Mouse (Mus musculus): Measurements from ENCODE around the gene Fbxl13. TPM values are rescaled to one million over a fixed set of nuclear protein-coding genes. Genes with fewer than 3 reads are reported as not detected.

The Fbxl13 gene
- polyA plus RNA-seq, 1 experiment = 1.8 TPM

DNA sequence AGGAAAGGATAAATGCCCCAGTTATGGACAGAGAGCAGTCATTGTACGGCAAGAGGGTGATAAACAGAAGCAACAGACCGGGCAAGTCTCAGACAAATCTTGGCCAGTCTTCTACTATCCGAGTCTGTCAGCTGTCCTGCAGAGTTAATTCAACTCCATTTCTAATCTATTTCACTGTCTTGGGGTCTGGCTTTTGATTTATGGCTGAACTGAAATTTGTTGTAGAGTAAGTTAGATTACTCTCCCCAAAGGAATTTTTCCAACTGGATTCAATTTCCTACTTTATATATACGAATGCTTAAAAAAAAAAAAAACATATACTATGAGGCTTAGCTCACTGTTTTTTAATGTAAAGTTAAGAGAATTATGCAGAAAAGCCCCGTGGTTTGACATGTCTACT is 158.6 kb downstream of the Fbxl13 start:
- DNase-seq (ENCODE audit: low spot score) = no peak

GRCm38 (mm10) chr5:21485197-21485829 is 160.1 kb downstream of the Fbxl13 start:
- no peak for DNase-seq (ENCODE audit: low spot score)

DNA sequence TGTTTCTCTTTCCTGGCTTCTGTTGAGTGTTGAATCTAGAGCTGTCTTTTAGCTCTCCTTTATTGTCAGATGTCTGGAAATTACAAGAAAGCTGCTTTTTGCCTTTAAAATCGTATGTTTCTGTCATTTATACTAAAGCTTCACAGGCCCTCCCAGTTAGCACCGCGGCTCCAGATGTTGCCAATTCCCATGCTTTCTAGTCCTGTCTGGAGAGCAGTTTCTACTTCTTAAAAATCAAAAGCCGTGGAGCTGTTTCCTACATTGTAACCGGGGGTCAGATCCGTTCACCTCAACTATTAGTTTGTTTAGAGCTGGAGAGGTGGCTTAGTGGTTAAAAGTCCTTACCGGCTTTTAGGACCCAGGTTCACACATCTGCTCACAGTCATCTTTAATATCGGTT is 162.2 kb downstream of the Fbxl13 start:
- no peak for DNase-seq (ENCODE audit: low spot score)

DNA sequence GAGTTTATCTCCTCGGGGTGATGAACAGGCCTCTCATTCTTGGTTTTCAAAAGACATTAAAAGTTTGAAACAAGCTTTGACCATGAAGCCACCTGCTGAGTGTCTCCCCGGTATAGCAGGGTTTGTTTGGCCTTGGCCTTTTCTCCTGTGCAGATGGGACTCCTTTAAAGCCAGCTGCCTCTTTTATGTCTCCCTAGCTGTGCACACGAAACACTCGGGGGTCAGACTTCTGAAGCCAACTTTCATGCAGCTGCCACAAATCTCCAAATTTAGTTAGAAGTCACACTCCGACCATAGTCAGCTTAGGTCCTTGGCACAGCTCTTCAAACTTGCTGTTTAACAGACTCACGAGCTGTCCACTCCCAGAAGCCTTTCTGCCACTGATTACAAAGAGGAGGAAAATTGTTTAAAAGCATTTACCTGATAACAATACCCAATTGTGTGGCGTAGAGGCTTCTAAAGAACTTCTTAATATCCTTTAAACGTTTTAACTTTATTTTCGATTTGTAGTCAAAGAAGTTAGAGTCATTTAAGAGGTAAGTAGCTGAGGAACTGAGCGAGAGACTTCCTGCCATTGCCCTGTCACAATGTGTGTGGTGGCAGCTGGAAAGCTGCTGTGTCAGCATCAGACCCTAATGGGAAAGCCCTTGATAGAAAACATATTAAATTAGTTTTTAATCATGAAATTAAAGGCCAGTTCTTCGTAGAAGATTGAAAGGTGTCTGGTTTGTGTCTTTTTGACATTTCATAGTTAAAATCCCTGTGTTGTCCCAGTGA is 162.8 kb downstream of the Fbxl13 start:
- no peak for DNase-seq (ENCODE audit: low spot score)

GRCm38 (mm10) chr5:21481521-21481920 is 163.9 kb downstream of the Fbxl13 start:
- DNase-seq (ENCODE audit: low spot score) = no peak

- no peak for DNase-seq (ENCODE audit: low spot score)
Observed at GRCm38 (mm10) chr5:21479746-21480145, 165.7 kb downstream of the Fbxl13 start.

DNA sequence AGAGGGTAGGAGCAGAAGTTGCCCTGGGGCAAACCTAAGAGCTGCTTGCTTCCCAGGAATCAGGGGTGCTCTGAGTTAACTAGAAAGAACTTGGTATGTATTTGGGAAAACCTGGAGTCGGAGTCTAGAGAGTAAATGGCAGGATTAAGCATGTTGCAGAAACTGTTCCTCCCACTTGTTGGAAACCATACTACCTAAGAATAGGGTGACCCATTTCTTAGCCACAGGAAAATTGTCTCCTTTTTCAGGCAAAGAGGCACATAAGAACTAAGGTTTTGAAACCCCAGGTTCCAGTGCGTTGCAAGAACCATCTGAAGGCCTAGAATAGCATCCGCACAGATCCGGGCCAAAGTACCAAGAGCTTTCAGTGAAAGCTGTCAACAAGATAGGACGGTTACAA is 167.0 kb downstream of the Fbxl13 start:
- DNase-seq (ENCODE audit: low spot score) = no peak

- no peak for DNase-seq (ENCODE audit: low spot score)
Observed at GRCm38 (mm10) chr5:21468100-21468499, 177.3 kb downstream of the Fbxl13 start.

DNA sequence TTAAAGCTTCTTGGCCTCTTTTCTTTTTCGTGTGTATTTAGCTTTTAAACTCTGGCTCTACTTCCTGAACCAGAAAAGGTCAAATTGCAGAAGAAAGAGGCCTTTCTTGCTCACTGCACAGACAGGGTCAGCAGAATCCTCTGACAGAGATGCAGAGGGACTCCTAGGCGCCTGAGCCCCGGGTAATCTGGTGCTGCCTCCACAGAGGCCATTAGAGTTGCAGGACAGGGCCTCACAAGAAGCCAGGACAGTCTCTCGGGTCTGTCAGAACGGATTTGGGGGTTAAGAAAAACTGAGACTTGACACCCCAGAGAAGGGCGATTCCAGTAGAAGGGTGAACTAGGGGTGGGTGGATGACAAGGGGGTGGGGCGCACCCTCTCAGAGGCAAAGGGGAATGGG is 178.0 kb downstream of the Fbxl13 start:
- DNase-seq (ENCODE audit: low spot score) = no peak

- DNase-seq (ENCODE audit: low spot score) = no peak
Observed at GRCm38 (mm10) chr5:21440833-21441530, 204.5 kb downstream of the Fbxl13 start.

DNA sequence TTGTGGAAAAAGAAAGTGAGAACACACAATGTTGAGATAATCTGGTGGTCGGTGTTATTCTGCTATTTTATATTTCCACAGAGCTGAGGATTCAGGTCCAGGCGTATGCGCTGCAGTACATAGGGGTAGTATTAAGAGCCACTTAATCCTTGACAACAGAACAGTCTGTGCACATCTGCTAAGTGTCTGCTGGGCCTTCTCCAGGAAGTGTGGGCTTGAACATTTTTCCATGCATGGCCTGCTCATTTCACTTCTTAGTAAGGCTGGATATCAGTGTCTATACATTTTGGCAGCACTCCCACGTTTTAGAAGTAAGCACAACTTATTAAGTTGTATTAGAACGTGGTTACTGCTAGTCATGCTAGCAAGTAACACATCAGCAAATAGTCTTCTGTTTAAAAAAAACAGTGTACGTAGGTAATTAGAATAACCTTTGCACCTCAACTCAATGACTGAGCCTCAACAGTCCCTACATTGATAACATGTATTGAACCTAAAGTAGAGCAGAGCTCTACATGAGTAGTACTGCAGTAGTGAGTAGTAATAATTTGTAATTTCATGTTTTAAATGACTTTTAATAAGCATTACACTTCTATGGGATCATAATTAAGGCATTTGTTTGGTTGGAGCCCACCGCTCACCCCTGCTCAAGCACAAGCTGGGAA is 205.9 kb downstream of the Fbxl13 start:
- DNase-seq (ENCODE audit: low spot score) = no peak

GRCm38 (mm10) chr5:21438428-21438827 is 207.0 kb downstream of the Fbxl13 start:
- no peak for DNase-seq (ENCODE audit: low spot score)

DNA sequence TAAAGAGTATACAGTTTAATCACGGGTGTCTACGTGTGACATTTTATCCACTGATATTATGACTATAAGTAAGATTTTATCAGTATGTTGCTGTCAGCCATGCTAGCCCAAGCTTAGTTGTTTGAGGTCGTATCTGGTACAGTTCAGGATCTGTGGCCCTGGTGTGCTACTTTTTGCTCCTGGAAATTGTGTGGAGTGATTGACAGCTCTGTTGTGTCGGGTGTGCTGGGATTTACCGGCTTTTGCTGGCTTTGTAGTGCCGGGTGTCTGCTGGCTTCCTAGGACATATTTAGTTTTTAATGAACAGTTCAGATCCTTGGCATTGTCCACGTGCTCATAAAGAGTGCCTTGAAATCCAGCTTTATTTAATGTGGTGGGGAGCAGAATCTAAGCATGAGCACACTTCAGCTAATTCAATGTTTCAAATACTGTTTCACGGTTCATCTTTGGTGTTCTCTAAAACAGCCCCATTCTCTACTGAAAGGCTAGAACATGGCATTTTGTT is 208.9 kb downstream of the Fbxl13 start:
- DNase-seq (ENCODE audit: low spot score) = no peak

DNA sequence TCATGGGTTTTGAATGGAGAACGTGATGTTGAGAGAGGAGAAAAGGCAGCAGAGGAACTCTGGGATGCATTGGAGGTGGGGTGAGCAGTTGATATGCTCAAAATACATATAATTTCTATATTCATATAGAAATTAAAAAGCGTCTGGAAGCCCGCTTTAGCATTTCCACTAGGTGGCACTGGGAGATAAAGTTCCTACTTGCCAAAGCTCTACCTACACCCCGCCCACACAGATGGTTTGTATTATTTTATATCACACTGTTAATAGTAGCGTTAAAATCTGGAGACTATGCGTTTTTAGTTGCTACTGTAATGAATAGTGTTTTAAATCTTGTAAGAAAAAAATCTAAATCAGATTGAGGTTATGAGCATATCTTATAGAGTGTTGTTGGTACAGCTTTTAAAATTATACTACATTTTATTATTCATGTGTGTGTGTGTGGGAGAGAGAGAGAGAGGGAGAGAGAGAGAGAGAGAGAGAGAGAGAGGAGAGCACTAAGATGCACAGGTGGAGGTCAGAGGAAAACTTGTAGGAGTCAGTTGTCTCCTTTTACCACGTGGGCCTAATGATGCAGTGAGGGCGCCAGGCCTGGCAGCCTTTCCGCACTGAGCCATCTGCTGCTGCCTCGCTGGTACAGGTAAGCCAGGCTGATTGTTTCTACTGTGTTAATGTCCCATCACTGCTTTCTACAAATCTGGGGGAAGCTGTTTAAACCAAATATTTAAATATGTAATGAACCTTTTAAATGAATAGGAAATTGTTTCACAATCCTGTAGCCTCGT is 211.1 kb downstream of the Fbxl13 start:
- DNase-seq (ENCODE audit: low spot score) = no peak

Other genes starting within 250 kb of the Fbxl13 start
- gene Ccdc146, start 221.0 kb downstream of the Fbxl13 start, polyA plus RNA-seq (2012; rRNA removed) = 0.15 and 0.28 TPM in 2 replicates
- 2.4 and 3.1 TPM in 2 replicates for gene Fam185a, start 220.7 kb downstream of the Fbxl13 start, polyA plus RNA-seq (2012; rRNA removed)
- gene Lrrc17, start 102.1 kb downstream of the Fbxl13 start, polyA plus RNA-seq (2012; rRNA removed) = 18.8 and 23.7 TPM in 2 replicates
- 33.7 and 34.2 TPM in 2 replicates for gene Armc10, start 179 bp upstream of the Fbxl13 start, polyA plus RNA-seq (2012; rRNA removed)
- 2.1 and 2.9 TPM in 2 replicates for gene Napepld, start 55.8 kb upstream of the Fbxl13 start, polyA plus RNA-seq (2012; rRNA removed)
- 63.3 and 68.0 TPM in 2 replicates for gene Pmpcb, start 91.5 kb upstream of the Fbxl13 start, polyA plus RNA-seq (2012; rRNA removed)
- 15.3 and 18.5 TPM in 2 replicates for gene Dnajc2, start 139.6 kb upstream of the Fbxl13 start, polyA plus RNA-seq (2012; rRNA removed)
- gene Psmc2, start 139.6 kb upstream of the Fbxl13 start, polyA plus RNA-seq (2012; rRNA removed) = 89.3 and 97.7 TPM in 2 replicates
- 0.22 TPM in 2 replicates for gene Slc26a5, start 220.0 kb upstream of the Fbxl13 start, polyA plus RNA-seq (2012; rRNA removed)